Mouse (Mus musculus) embryonic fibroblast, embryonic 13.5 days (primary cell): ENCODE measurements around the gene Ccl24.

Source experiments
- CTCF ChIP-seq: IDR thresholded peaks from 2 replicates; pipeline ENCODE4 v1.5.1; 2011; ENCODE audit warnings: mild to moderate bottlenecking, control low read depth, low read length, moderate library complexity, borderline replicate concordance; ENCODE audit not compliant: insufficient read depth
- POLR2A ChIP-seq: IDR thresholded peaks from 2 replicates; pipeline ENCODE4 v1.6.1; 2011; ENCODE audit warnings: low read depth, mild to moderate bottlenecking, control low read depth, low read length, moderate library complexity

- TF ChIP-seq CTCF = no peak
- no peak for TF ChIP-seq POLR2A
Observed at GRCm38 (mm10) chr5:135589996-135590784, 17.3 kb upstream of the Ccl24 start.
